Mouse (Mus musculus): ENCODE measurements at regions not wholly inside any gene's neighbourhood (a gene's known extent, or its start where the extent isn't known, plus 50 kb on each side); places are given as distances from the start of the nearest gene placed in this dataset.

DNA sequence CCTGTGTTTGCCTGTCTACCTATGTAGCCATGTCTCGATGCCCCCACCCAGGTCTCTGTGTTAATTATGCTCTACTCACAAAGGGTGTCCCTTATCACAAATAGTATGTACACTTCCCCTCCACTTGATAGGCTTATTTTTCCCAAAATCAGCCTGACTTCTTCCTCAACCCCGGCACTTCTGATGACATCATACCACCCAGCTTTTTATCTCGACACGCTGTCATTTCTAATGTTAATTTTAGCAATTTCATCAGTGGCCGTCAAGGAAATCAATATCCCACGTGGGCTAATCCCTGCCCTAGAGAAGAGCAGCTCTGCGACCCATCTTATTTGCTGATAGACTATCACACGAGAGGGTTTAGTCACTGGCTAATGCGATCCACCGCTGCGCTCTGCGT is 175.6 kb downstream of the Cand1 start:
- intact Hi-C loops (cut with DNase I): no loop called here
- TF ChIP-seq CTCF (IDR thresholded peaks at IDR 0.05): no peak
- no peak overlapping the region for H3K27ac ChIP-seq
- no peak for DNase-seq (ENCODE audit: extremely low spot score in 1 of 2, low spot score in 2 of 2)
- H3K4me3 ChIP-seq: no peak overlapping the region

DNA sequence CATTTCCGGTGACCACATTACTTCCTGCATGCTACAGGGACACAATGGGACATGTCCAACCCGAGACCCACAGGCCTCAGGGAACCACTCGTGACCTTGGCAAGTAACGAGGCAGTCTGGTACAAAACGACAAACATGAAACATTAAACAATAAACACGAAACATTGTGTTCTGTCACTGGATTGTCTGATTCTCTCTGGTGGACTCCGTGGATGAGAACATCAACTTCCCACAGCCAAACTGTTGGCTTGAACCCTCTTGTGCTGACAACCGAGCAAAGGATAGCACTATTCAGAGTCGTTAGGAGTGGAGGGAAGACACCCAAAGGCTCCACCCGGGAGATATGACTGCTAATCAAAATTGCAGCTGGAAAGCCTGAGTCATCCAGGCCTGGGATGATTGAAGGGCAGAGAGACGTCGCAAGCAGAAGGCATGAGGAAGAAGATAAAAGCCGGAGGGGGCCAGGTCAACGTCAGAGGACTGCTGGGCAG is 176.6 kb downstream of the Cand1 start:
- Histone ChIP-seq H3K4me3 (no peak overlapping the region), H3K27ac (no peak overlapping the region)
- no peak for TF ChIP-seq CTCF (IDR thresholded peaks at IDR 0.05)
- intact Hi-C loops (cut with DNase I): no loop called here
- no peak for DNase-seq (ENCODE audit: extremely low spot score in 1 of 2, low spot score in 2 of 2)

DNA sequence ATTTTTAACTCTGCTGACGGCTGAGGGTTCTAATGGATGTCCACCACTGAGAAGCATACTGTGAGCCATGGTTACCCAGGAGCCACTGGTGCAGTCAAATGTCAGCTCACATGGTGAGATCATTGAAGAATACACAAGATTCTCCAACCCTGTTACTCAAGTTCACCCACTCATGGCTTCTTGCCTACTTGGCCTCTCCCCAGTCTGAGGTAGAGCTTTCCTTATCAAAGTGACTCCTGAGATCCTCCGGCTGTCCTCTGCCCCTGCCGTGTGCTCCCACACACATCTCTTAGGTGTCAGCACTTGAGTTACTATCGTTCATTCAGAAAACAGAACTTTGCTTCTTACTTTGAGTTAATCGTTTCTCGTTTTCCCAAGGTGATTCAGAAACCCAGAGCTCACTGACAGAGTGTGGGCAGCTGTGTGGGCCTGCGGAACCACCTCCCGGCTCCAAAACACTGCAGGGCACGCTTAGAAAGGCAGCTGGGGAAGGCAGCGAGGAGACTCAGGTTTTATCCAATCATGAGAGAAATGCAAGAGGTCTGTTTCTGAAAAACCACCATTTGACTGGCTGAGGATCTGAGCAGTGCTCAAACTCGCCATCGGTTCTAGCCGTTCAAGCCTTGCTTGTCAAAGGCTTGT is 177.8 kb downstream of the Cand1 start:
- Histone ChIP-seq H3K27ac (no peak overlapping the region; the same call in 1 of the 2 replicates), H3K4me3 (no peak overlapping the region)
- intact Hi-C loops (cut with DNase I): no loop called here
- TF ChIP-seq CTCF (IDR thresholded peaks at IDR 0.05): no peak
- DNase-seq (ENCODE audit: extremely low spot score in 1 of 2, low spot score in 2 of 2): peak in 1 of 2 experiments; percentile 41

- Histone ChIP-seq H3K4me3 (no peak overlapping the region), H3K27ac (no peak overlapping the region)
- intact Hi-C loops (cut with DNase I): no loop called here
- TF ChIP-seq CTCF (IDR thresholded peaks at IDR 0.05): no peak
- DNase-seq (ENCODE audit: extremely low spot score in 1 of 2, low spot score in 2 of 2): no peak
These were observed 178.5 kb downstream of the Cand1 start for GRCm38 (mm10) chr10:119061349-119061850.

GRCm38 (mm10) chr10:119058493-119059020 is 181.3 kb downstream of the Cand1 start:
- no peak overlapping the region for H3K4me3 ChIP-seq
- DNase-seq (ENCODE audit: extremely low spot score in 1 of 2, low spot score in 2 of 2): no peak
- intact Hi-C loops (cut with DNase I): loop anchor here (5.0 kb wide), 1 partner anchor 191 kb away; no protein-coding TSS in a partner anchor
- no peak overlapping the region for H3K27ac ChIP-seq
- TF ChIP-seq CTCF (IDR thresholded peaks at IDR 0.05): no peak

DNA sequence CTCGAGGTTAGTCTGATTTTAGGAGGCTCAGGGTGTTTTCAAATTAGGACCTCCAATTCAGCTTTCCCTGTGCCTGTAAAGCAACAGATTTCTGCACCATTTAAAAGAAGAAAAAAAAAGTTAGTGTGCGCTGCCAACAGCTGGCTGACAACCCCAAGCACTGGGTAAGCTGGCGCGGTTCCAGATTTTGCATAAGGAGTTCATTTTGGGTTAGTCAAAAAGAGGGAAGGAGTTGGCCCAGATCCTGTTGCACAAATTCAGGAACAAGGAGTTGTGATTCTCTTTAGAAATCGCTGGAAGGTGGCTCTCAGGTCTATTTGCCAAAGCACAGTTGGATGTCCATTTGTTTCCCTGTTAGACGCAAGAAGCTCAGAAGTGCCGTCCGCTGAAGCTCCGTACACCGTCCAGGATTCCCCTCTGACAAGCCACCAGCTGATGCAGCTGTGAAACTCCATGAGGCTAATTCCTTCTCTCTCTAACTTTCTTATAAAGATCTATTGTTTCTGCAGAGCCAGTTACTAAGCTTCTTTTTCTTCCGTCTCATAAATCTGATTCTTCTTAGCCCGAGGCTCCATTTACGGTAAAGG is 184.6 kb downstream of the Cand1 start:
- TF ChIP-seq CTCF (IDR thresholded peaks at IDR 0.05): no peak
- peak; percentile 51 to 66 for DNase-seq (ENCODE audit: extremely low spot score in 1 of 2, low spot score in 2 of 2)
- H3K27ac ChIP-seq: no peak overlapping the region
- intact Hi-C loops (cut with DNase I): loop anchor here (5.0 kb wide), 1 partner anchor 188 kb away; no protein-coding TSS in a partner anchor
- no peak overlapping the region for H3K4me3 ChIP-seq

DNA sequence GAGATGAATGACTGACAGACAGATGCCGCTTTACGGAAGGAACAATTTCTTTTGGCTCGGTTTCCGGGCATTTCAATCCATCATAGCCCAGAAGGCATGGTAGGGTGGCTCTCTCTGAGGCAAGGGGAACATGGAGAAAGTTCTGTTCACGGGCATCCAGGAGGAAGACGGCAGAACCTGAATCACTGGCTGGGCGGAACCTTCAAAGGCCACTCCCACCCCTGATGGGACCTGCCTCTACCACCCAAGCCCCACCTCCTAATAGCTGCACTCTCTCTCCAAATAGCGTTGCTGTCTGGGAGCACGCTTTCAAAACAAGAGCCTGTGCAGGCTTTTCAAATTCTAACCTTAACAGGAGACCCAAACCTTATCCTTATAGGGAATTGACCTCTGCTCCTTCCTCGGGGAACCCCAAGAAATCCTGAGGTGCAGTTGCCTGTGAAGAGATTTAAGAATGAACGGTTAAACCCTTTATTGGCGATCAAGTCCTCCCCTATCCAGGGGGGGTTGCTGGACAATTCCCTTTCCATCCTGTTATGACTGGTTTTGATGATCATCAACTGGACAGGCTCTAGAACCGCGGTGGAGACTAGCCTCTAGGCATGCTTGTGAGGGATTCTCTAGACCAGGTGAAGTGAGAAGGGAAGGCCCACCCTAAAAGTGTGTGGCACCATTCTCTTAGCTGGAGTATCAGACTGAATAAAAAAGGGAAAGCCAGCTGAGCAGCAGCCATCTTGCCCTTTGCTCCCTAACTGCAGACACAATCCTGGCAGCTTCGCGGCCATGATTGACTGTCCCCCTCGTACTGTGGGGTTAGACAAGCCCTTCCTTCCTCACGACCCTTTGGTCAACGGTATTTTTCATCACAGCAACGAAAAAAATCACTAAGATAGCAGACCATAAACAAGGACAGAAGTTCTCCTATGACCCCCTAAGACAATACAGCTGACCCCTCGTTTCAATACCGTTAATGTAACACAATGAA is 184.5 kb upstream of the Dyrk2 start:
- no peak for DNase-seq (ENCODE audit: extremely low spot score in 1 of 2, low spot score in 2 of 2)
- no peak for TF ChIP-seq CTCF (IDR thresholded peaks at IDR 0.05)
- Histone ChIP-seq H3K27ac (no peak overlapping the region), H3K4me3 (no peak overlapping the region)
- intact Hi-C loops (cut with DNase I): loop anchor here (5.0 kb wide), 1 partner anchor 187 kb away; no protein-coding TSS in a partner anchor

DNA sequence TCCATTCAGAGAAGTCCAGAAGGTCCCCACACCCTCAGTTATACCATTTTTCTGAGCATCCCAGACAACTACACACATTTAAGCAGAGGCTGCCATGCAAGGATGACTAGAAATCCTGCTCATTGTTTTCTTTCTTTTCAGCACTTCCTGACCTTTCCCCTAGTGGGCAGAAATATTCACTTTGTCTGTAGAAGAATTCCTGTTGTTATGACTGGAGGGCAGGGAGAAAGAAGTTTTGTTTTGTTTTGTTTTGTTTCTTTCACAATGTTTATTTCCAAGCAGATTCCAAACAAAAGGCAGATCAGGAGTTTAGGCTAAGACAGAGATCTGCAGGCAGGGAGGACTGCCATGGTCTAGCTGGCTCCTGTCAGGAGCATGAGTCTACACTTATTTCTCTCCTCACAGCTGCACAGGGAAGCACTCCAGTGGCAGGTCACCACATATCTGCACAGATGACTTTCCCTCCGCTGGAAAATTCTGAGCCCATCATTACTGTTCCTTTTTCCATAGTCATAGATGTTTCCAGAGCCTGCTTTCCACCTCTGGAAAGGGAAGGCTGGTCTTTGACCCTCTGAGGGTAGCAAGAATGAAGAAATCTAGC is 182.5 kb upstream of the Dyrk2 start:
- no peak for DNase-seq (ENCODE audit: extremely low spot score in 1 of 2, low spot score in 2 of 2)
- Histone ChIP-seq H3K27ac (no peak overlapping the region), H3K4me3 (no peak overlapping the region)
- intact Hi-C loops (cut with DNase I): no loop called here
- no peak; the same call in 1 of the 2 replicates for TF ChIP-seq CTCF (IDR thresholded peaks at IDR 0.05)

DNA sequence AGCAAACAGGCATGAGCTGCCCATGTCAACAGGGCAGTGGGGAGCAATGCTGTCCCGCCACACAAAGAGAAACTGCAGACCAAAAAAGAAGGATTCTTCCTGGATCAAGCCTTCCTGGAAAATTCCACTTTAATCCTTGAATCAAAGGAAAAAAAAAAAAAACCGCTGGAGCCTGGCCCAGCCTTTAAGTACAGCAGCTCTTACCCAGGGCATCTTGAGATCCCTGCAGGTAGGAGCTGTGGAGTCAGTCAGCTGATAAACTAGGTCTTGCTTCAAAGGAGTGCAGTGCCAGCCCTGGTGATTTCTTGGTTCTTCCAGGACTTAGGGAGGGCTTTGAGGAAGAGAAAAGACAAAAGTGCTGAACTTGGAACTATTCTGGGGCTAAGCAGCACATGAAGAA is 181.6 kb upstream of the Dyrk2 start:
- H3K27ac ChIP-seq: no peak overlapping the region
- no peak for DNase-seq (ENCODE audit: extremely low spot score in 1 of 2, low spot score in 2 of 2)
- TF ChIP-seq CTCF (IDR thresholded peaks at IDR 0.05): no peak
- no peak overlapping the region for H3K4me3 ChIP-seq
- intact Hi-C loops (cut with DNase I): no loop called here

DNA sequence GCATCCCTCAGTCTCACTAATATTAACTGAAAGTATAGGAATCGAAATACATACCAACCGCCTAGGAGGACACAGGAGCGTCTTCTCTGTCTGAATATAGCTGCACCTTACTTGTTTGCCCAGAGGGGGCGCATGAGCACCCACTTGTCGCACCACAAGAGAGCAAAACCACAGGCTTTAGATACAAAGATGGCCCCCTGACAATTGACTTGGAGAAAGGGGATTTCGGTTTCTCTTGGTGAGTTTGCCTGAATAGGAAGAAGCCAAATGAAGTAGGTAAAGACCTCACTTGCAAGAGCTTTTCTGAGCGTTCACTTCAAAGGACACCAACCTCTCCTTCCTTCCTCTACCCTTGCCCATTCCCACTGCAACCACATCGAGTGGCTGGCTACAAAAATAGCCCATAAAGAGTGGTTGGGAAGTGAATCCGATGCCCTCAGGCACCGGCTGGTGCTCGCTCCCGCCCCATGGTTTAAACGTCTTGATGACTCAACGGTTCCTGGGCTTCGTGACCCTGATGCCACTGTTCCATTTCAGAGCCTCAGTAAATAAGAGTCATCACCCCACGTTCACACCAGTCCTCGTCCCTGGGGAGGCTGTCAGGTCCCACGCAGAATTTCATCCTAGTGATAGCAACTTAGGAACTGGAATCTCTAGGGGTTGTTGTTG is 180.1 kb upstream of the Dyrk2 start:
- peak; percentile 33; the same call in 1 of the 2 replicates for TF ChIP-seq CTCF (IDR thresholded peaks at IDR 0.05)
- intact Hi-C loops (cut with DNase I): no loop called here
- no peak for DNase-seq (ENCODE audit: extremely low spot score in 1 of 2, low spot score in 2 of 2)
- Histone ChIP-seq H3K4me3 (no peak overlapping the region), H3K27ac (no peak overlapping the region)
